Mouse (Mus musculus) testis, postnatal 10 days (tissue): ENCODE results near the gene Tnp2.

Experiments used
- DNase-seq: peaks from one replicate; pipeline ENCODE4 v3.0.0; 2021; ENCODE audit warnings: low spot score

The Tnp2 gene

DNA sequence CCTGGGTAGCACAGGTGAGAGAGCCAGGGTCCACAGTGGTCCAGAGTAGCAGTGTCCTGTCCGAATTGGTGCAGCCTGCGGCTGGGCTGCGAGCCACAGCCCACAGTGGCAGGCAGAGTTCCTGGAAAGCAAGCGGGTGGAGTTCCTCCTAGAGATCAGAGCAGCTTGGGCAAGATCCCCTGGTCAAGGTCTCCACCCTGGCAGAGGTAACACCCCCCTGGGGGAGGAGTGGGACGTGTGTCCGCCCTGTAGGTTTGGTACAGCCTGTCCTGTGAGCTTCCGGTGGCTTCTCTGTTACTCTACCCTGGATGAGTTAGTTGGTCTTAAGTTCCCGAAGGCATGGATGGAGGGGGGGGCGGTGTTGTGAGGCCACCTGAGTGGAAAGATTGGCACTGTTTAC, 19.6 kb downstream of the Tnp2 start:
- no peak for DNase-seq

DNA sequence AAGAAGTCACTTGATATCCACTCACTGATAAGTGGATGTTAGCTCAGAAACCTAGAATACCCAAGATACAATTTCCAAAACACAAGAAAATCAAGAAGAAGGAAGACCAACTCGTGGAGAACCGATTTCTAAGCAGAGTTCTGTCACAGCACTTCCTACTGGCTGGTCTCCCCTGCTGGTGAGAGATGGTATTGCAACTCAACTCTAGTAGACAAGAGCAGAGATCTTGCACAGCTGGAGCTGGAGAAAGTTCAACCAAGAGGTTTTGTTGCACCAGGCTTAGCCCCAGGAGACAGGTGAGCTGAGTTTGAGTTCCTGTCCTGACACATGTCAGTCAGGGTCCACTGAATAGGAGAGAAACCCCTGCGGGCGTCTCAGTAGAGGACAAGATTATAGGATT, 21.3 kb downstream of the Tnp2 start:
- DNase-seq: peak; percentile 83

DNA sequence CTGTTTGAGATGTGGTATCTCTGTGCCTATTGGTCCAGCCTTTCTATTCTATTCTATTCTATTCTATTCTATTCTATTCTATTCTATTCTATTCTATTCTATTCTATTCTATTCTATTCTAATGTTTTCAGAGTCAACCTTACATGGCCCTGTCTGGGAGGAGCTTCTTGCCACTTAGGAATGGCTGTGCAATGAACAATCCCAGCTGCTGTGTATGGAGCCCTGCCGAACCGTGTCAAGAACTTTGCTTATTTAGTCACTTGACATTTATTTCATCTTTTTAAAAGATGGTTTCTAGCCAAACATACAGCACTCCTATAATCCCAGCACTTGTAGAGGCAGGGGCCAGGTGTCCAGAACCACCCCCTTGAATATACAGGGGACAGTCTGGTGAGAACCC, 24.1 kb downstream of the Tnp2 start:
- DNase-seq: no peak

DNA sequence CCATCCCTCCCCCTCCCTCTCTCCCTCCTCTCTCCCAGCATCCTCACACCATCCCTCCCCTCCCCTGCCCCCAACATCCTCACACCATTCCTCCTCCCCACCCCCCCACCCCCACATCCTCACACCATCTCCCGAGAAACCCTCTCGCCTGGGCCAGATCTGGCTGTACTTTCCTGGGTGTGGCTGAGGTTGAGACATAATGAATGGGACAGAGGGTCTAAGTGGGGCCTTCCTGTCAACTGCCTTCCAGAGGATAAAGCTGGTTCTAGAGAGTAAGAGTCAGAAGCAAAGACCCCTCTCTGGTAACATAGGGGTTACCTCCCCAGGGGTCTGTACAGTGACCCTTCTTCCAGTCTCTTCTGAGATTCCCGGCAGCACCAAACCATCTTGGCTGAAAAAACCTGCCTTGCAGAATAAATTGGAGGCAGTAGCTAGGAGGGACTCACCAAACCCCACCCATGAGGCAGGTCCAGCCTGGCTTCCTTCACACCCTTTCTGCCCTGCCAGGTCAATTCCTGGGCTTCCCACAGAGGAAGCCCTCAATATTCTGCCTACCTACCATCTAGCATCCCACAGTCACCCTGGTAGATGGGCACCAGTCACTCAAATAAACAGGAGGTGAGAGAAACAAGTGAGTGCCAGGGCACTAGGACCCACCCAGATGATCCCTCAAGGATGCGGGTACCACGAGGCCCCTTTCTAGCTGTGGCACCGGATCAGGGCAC, 24.8 kb downstream of the Tnp2 start:
- DNase-seq: no peak

DNA sequence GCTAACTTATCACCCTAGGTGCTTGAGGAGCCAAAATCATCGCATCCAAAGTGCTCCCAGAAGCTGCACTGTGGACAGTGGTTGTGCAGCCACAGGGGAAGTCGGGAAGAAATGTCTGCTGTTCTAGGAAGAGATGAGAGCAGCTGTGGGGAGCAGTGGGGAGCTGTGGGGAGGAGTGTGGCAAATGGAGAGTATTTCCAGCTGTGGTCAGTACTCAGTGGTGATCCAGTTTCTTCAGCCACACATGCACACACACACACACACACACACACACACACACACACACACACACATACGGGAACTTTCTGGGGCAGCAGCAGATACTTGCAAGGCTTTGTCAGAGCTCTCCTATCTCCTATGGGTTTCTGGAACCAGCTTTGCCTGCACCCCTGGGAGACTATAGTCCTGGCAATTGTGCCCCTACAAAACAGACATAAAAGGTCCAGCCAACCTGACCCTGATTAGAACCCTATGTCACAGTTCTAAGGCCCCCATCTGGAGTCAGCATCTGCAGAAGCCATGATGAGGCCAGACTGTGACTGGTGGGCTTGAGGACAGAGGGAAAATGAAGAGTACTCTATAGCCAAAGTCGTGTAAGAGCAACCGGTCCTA, 25.8 kb downstream of the Tnp2 start:
- no peak for DNase-seq

DNA sequence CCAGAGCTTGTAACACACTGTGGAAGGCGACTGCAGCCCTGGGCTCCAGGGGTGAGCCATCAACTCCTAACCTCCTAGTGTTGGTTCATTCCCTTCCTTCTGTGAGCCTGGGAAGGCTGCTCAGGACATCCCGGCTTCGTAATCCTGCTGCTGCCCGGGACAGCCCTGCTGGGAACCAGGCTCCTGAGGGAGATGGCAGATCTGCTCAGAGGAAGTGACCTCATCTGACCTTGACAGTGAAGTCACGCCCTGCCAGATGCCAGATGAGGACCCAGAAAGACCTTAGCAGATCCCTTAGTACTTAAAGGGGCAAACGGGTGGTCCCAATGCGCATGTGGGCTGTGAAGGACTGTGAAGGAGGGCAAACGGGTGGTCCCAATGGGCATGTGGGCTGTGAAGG, 27.3 kb downstream of the Tnp2 start:
- DNase-seq: no peak

DNA sequence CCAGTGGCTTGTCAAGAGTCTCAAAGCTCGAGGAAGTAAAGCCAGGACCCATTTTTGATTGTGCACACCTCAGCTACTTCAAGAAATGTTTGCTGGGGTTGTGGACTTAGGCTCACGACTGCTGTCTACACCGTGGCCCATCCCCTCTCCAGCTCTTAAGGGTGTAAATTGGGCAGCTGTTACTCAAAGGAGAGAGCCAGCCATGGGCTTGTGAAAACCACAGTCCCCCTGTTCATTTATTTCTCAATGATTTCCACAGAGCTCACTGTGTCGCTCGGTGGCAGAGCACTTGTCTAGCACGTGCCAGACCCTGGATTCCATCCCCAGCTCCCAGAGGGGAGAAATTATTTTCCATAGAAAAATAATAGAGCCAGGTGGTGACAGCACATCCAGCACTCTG, 32.3 kb downstream of the Tnp2 start:
- DNase-seq: no peak

DNA sequence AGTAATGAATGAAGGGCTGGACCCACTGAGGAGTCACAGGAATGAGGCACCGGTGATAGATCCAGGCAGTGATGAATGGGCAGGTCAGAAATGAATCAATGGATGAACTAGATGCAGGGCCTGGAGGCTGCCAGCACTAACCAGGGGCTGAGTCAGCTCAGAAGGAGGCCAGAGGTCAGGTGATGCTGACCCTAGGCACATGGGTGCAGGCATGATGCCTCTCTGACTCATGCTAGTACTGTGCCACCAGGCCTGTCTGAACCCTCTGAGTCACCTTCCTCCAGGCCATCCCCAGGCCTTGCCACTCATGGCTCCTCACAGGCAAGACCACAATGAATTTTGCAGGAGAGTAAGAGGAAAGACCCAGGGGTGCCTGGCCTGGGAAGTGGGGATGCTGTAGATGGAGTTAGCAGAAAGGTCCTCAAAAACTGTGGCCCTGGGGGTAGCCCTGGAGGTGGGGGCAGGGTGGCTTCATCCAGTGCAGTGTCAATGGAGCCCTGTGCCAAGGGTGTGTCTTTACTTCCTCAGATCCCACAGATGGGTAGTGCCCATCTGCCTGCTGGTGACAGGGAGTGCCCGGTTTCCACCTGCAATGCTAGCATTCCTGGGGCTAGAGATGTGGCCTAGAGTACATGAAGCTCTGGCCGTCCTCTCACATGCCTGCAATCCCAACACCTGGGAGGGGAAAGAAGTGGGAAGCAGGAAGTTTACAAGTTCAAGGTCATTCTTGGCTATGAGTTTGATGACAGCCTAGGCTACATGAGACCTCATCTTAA, 33.8 kb downstream of the Tnp2 start:
- DNase-seq: no peak

DNA sequence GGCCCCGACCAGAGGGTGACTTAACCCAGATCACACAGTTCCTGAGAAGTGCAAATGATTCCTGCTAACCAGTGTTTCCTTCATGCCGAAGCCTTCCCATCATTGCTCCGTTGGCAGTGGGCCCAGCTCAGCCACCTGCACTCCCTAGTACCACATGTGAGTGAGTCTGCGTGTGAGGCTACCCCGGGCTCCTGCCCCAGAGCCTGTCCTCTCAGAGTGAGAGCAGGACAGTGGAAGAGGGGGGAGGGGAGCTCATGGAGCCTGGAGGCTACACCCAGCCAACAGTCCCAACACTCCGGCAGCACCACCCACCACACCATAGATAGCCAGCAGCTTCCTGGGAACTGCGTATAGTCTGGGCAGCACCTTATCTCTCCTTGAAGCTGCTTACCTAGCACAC, 38.6 kb downstream of the Tnp2 start:
- no peak for DNase-seq

DNA sequence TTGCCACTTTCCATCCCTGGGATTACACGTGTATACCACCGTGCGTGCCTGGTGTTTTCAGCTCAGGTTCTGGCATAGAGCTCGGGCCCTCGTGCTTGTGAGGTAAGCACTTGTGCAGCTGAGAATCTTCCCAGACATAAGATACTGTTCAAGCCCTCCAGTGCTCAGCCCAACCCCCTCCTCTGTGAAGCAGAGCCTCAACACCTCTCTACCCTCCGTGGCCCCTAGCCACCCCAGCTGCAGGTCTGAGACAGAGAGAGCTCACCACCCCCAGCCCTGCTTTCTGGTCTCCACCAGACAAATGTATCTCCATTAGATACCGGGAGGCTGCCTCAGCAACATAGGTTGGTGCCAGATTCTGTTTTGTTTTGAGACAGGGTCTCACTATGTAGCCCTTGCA, 39.2 kb downstream of the Tnp2 start:
- no peak for DNase-seq

DNA sequence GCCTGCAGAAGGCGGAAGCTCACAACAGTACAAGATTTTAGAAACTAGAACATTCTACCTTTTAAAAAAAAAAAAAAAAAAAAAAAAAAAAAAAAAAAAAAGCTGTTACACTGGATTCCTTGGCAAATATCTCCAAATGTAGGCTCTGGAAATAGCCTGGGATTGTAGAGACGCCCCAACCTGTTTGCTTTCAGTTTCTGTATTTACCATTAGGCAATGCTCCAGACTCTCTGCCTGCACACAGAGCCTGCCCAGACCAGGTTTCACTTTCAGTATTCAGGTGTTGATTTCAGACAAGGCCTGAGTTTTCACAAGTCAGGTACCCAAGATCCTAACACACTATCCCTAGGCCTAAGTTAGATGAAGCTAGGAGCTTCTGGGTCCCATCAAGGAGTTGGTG, 47.4 kb downstream of the Tnp2 start:
- no peak for DNase-seq

DNA sequence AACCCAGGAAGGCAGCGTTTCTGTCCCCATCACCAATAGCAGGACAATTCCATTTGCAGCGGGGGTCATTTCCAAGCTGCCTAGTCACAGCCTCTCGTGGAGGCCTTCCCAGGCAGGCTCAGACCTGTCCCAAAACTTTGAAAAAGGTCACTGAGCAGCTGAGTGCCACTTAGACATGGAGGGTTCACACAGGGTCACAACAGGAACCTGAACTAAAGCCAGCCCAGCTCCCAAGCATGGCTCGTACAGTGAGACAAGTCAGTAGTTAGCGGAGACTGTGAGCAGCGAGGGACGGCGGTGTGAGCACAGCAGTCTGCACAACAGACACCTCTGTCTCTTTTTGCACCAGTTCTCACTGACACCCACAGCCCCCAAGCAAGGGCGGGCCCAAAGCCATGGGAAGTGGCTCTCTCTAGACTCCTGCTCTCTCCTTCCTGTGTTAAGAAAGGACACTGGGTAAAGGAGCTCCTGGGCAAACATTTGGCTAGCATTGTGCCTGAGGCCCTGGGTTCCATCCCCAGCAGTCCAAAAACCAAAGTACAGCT, 48.5 kb downstream of the Tnp2 start:
- DNase-seq: no peak

DNA sequence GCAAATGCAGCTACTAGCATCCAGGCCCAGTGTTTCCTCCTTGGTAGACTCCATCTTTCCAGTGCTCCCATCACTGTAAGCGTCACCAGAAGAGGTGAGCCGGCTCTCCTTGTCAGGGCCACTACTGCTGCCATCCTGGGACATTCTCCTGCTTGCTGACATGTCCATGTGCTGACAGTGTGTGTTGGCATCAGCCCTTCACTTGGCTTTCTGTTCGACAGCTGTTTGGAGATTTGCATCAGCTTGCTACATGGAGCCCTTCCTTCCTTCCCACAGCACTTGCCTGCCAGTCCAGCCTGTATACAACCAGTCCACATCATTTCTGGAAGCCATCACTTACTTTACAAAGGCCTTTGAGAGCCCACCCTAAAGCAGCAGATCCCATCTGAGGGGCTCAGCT, 49.6 kb downstream of the Tnp2 start:
- DNase-seq: no peak
